Mouse (Mus musculus) hematopoietic stem cell, adult 5-6 weeks (primary cell): ENCODE measurements around the gene Grid1. TPM values are rescaled to one million over a fixed set of nuclear protein-coding genes. Genes with fewer than 3 reads are reported as not detected.

ENCODE experiments used
- ATAC-seq, 2 experiments: fragments of 125-278 bp in 1 of 2; replicated peaks in 1 of 2; 2 replicates each; pipeline ENCODE4 v1.8.0; 2016 to 2017; ENCODE audit warnings: inconsistent platforms in 2 of 2, mild to moderate bottlenecking in 2 of 2, moderate number of reproducible peaks in 2 of 2, low read depth in 1 of 2, moderate TSS enrichment in 1 of 2; ENCODE audit not compliant: low FRiP score in 2 of 2, poor library complexity in 2 of 2, severe bottlenecking in 2 of 2, insufficient read depth in 1 of 2, low TSS enrichment in 1 of 2
- total RNA-seq: library from RNA; stranded (forward); fragments of 172-1452, 232-1000 nt; gene quantifications from 2 replicates; pipeline ENCODE4 v1.2.3, GENCODE M21; 2017

Grid1 gene
- total RNA-seq, 1 experiment from 2014 or later = not detected

GRCm38 (mm10) chr14:35115913-35116312 is 296.0 kb downstream of the Grid1 start:
- no peak for ATAC-seq

- no peak for ATAC-seq
Measured at GRCm38 (mm10) chr14:35120089-35120488, 300.2 kb downstream of the Grid1 start.

DNA sequence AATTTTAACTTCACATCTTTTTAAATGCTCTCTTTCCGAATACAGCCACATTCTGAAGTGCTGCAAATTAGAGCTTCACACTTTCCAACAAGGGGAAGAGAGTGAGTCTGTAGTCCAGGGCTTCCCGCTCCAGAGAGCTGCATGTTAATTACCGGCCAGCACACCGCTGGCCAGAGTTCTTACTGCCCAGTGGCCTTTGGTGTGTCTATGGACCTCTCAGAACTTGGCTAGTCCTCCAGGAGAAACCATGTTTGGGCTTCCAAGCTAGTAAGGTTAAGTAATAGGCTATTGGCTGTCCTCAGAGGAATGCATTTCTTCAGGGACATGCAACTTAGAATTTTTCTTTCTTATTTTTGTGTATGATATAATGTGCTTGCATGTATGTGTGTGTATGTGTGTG is 301.0 kb downstream of the Grid1 start:
- no peak for ATAC-seq

GRCm38 (mm10) chr14:35122111-35122510 is 302.2 kb downstream of the Grid1 start:
- no peak for ATAC-seq

GRCm38 (mm10) chr14:35123260-35123875 is 303.5 kb downstream of the Grid1 start:
- ATAC-seq = no peak

GRCm38 (mm10) chr14:35127616-35128015 is 307.7 kb downstream of the Grid1 start:
- no peak for ATAC-seq

GRCm38 (mm10) chr14:35135056-35135455 is 315.1 kb downstream of the Grid1 start:
- no peak for ATAC-seq

- no peak for ATAC-seq
Measured at GRCm38 (mm10) chr14:35138069-35138468, 318.2 kb downstream of the Grid1 start.

GRCm38 (mm10) chr14:35139824-35140223 is 319.9 kb downstream of the Grid1 start:
- no peak for ATAC-seq

DNA sequence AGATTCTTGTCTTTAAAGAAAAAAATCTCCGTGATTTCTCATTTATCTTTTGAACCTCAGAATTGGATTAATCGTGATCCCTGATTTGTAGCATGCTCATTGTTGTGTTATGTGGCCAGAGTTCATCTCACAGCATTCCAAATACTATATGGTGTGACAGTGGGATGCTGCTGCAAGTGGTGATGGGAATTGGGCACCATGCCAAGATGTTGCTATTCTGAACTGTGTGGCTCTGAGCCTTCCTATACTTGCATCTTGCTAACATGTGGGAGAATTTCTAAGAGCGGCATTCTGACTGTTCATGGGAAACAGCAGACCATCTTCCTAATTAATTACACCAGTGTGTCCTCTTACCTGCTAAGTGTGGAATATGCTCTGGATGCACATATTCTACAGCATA is 332.5 kb downstream of the Grid1 start:
- ATAC-seq = no peak

DNA sequence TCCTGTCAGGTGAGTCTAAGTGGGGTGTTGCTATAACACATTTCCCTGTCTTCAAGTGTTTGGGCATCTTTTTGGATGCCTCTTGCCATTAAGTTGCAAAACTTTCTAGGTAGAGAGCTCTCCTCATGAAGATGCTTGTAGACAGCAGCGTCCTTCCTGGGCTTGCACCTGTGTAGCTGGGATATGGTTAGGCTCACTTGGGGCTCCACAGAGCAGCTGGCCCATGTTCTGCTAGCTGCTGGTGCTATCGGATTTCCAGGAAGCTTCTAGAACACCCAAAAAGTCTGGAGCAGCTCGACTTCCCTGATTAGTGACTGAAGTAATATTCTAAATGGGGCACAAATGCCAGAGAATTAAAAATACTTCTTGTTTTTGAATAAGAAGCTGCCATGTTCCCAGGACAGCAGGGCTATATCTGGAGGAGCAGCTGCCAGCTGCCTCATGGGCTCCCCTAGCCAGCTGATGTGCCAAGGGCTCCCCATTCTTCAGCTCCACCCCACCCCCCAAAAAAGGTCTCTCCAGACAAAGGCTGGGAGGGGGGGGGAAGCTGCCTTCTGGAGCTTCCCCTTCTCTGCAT is 333.9 kb downstream of the Grid1 start:
- no peak for ATAC-seq

DNA sequence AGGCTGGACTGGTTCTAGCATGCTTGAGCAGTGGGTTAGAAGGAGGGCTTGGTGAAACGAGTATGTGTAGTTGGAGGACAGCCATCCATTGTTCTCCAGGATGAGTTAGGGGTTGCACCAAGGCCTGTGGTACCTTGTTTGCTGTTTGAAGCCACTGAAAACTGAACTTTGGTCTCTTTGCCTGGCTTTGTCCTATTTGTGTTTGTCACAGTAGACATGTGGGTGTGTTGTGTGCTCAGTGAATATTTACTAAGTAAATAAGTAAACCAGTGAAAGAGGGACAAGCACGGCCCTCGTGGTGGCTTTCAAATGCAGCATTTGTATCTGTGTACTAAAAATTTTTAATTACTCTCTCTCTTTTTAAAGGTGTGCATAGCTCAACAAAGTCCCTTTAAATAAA is 334.5 kb downstream of the Grid1 start:
- no peak for ATAC-seq

- ATAC-seq = no peak
Measured at GRCm38 (mm10) chr14:35157069-35157655, 337.3 kb downstream of the Grid1 start.

DNA sequence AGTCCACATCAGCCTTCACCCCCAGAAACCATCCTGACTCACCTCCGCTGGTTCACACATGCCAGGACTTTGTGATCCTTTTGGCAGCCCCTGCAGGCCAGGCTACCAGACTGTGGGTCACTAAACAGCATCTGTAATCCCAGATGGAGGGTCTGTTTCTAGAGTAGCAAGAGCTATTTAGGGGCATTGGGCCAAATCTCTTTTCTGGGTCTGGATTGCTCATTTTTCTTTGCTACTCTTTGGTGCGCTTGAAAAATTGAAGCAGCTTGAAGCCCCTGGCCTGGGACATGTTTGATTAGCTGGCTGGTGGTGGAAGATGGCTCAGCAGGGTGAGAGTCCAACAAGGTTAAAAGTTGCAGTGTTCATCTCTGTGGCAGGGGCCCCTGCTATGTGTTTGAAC is 339.4 kb downstream of the Grid1 start:
- ATAC-seq = no peak

- no peak for ATAC-seq
Measured at GRCm38 (mm10) chr14:35167451-35167850, 347.5 kb downstream of the Grid1 start.

- no peak for ATAC-seq
Measured at GRCm38 (mm10) chr14:35173861-35174260, 354.0 kb downstream of the Grid1 start.

- ATAC-seq = no peak
Measured at GRCm38 (mm10) chr14:35176021-35176420, 356.1 kb downstream of the Grid1 start.

DNA sequence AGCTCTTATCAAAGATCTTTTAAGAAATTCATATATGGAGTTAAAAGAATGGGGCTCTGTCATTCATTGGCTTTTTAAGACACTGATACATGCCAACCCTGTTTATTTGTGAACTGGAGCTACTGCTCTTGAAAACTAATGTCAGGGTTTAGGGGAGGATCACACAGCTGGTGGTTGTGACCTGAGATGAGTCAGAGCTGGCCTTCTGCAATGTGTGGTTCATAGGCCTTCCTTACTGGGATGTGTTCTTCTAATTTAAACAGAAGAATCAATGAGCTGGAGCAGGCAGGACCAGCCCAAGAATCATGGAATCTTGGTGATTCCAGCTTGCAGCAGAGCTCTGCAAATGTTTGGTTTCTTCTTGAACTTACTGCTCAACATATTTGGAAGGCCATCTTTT is 359.2 kb downstream of the Grid1 start:
- ATAC-seq = no peak

DNA sequence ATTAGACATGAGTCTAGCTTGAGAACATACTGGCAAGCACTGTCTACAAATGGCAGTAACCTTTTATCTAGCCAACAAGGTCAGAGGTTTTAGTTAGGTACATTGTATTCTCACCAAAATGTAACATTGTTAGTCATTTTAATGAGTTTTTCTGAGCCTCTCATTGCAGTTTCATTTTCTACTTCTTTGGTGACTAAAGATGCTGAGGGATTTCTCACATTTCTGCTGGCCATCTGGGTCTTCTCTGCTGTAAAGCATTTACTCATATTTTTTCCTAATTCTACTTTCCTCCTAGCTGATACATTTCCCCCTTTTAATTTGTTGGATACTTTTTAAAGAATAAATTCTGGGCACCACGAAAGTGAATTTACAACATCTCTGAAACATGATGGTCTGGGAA is 365.5 kb downstream of the Grid1 start:
- ATAC-seq = no peak
